Mouse (Mus musculus) megakaryocyte, embryonic 14.5 days (primary cell): ENCODE results near the gene Gm9903.

Experiments
- FLI1 ChIP-seq: IDR thresholded peaks from 2 replicates; pipeline ENCODE4 v1.6.1; 2012; ENCODE audit warnings: low read length, inconsistent platforms, mixed read lengths
- GATA1 ChIP-seq: IDR thresholded peaks from 3 replicates; pipeline ENCODE4 v1.6.1; 2012; ENCODE audit warnings: mixed read lengths, low read length, inconsistent platforms, borderline replicate concordance

GRCm38 (mm10) chr5:33587498-33588058 is 42.1 kb upstream of the Gm9903 start:
- TF ChIP-seq GATA1: no peak
- no peak for TF ChIP-seq FLI1
